Mouse (Mus musculus) midbrain, postnatal 0 days (tissue): ENCODE data around the gene Gm9903. TPM values are rescaled to one million over a fixed set of nuclear protein-coding genes. Genes with fewer than 3 reads are reported as not detected.

Experiments used
- ATAC-seq: fragments of 200-750 bp; cut with Nextera tagmentation; 2 replicates; pipeline ENCODE4 v1.8.0; 2017; ENCODE audit warnings: moderate number of reproducible peaks, mild to moderate bottlenecking, moderate TSS enrichment, moderate library complexity; ENCODE audit not compliant: low FRiP score
- DNase-seq: peaks from one replicate; pipeline ENCODE4 v3.0.0-alpha.2; 2015; ENCODE audit warnings: low spot score
- H3K27ac ChIP-seq: fragments of 300-500 bp; sonication (generic); 2 replicates; pipeline ENCODE4 v1.5.1; 2014; ENCODE audit warnings: low read depth, mild to moderate bottlenecking, low read length, mixed read lengths
- H3K27me3 ChIP-seq: fragments of 300-500 bp; sonication (generic); 2 replicates; pipeline ENCODE4 v1.6.1; 2014; ENCODE audit warnings: low read length, control low read depth, mixed read lengths; ENCODE audit not compliant: insufficient read depth
- H3K36me3 ChIP-seq: fragments of 300-500 bp; sonication (generic); 2 replicates; pipeline ENCODE4 v1.6.1; 2014; ENCODE audit warnings: low read length, control low read depth, mixed read lengths; ENCODE audit not compliant: insufficient read depth
- H3K4me1 ChIP-seq: fragments of 300-500 bp; sonication (generic); 2 replicates; pipeline ENCODE4 v1.6.1; 2014; ENCODE audit warnings: mild to moderate bottlenecking, control low read depth, antibody characterized with exemption, low read length, mixed read lengths; ENCODE audit not compliant: insufficient read depth
- H3K4me2 ChIP-seq: fragments of 300-500 bp; sonication (generic); 2 replicates; pipeline ENCODE4 v1.6.1; 2014; ENCODE audit warnings: low read depth, mild to moderate bottlenecking, low read length, mixed read lengths; ENCODE audit not compliant: poor library complexity, severe bottlenecking
- H3K4me3 ChIP-seq: fragments of 300-500 bp; sonication (generic); 2 replicates; pipeline ENCODE4 v1.5.1; 2014; ENCODE audit warnings: low read depth, mild to moderate bottlenecking, low read length, moderate library complexity
- H3K9ac ChIP-seq: fragments of 300-500 bp; sonication (generic); replicated peaks from 2 replicates; pipeline ENCODE4 v1.6.1; 2014; ENCODE audit warnings: mild to moderate bottlenecking, low read length, moderate library complexity, mixed read lengths; ENCODE audit not compliant: poor library complexity, severe bottlenecking
- H3K9me3 ChIP-seq: fragments of 300-500 bp; sonication (generic); 2 replicates; pipeline ENCODE4 v1.6.1; 2016; ENCODE audit warnings: low read length, control low read depth
- CTCF ChIP-seq: IDR thresholded peaks from 2 replicates; pipeline ENCODE4 v1.5.1; 2016; ENCODE audit warnings: antibody characterized with exemption, mild to moderate bottlenecking
- WGBS: fragments of 180-500 bp; shearing (Covaris S2); extraction: QIAGEN DNeasy Blood & Tissue Kit; methylation state at CpG from one replicate; pipeline ENCODE4 v1.1.7; 2014; 5-methylcytosine and 5-hydroxymethylcytosine counted together
- polyA plus RNA-seq: library from polyadenylated mRNA; unstranded; fragments of >200 nt; fragmentation: Nextera tagmentation; extraction: Ambion mirVana; gene quantifications from 2 replicates; pipeline ENCODE4 v1.2.1, GENCODE M21; 2015
- total RNA-seq: library from RNA; depleted of rRNA; stranded (reverse); fragments of >200 nt; gene quantifications from 2 replicates; pipeline ENCODE4 v1.2.3, GENCODE M21; 2014

Gene Gm9903
- total and polyA plus RNA-seq, 2 experiments from 2014 or later, result 0.53 TPM; not detected in 1

GRCm38 (mm10) chr5:33622671-33623070, 7.1 kb upstream of the Gm9903 start:
- H3K9me3 ChIP-seq, result no peaks in the 10 kb centered on the region
- no peaks in the 10 kb centered on the region for H3K27me3 ChIP-seq
- 85% methylated on average over 2 of the region's 2 CpGs for WGBS

GRCm38 (mm10) chr5:33623766-33624165, 6.0 kb upstream of the Gm9903 start:
- no peak for TF ChIP-seq CTCF
- Histone ChIP-seq H3K9me3 (no peaks in the 10 kb centered on the region), H3K27ac (no peak overlapping the region), H3K9ac (no peak overlapping the region), H3K4me2 (no peak overlapping the region), H3K4me3 (no peak overlapping the region), H3K4me1 (peaks cover 5% of the 10 kb centered on the region; the same call in 1 of the 2 replicates), H3K36me3 (no peaks in the 10 kb centered on the region), H3K27me3 (no peaks in the 10 kb centered on the region)
- DNase-seq (no peak), ATAC-seq (no peak)
- 67% methylated on average over 3 of the region's 3 CpGs for WGBS

More at GRCm38 (mm10) chr5:33622671-33623070, 7.1 kb upstream of the Gm9903 start:
- DNase-seq, result no peak
- Histone ChIP-seq H3K9ac (no peak overlapping the region), H3K36me3 (no peaks in the 10 kb centered on the region), H3K27ac (no peak overlapping the region), H3K4me2 (no peak overlapping the region), H3K4me3 (no peak overlapping the region), H3K4me1 (peaks cover under 1% of the 10 kb centered on the region; the same call in 1 of the 2 replicates)
- no peak for ATAC-seq
- no peak for TF ChIP-seq CTCF

DNA sequence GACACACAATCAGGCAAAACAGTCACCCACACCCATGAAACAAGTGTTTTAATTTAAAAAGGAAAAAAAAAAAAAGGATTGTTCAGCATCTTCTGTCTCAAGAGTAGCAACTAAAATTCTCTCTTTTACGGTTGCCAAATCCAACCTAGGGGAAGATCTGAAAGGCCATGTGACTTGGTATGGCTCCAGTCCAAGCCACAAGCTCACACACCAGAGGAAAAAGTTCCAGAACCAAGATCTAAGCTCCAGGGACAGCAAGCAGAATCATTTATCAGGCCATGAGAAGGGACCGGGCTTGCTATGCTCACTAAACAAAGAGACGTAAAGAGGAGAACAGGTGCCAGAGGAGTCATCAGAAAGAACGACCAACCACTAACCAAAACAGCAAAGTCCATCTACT, 1.8 kb upstream of the Gm9903 start:
- Histone ChIP-seq H3K9me3 (no peaks in the 10 kb centered on the region), H3K4me1 (peaks cover 5% of the 10 kb centered on the region; the same call in 1 of the 2 replicates), H3K27ac (no peak overlapping the region), H3K4me2 (peak overlapping the region; percentile 91; the same call in 1 of the 2 replicates), H3K4me3 (no peak overlapping the region), H3K27me3 (no peaks in the 10 kb centered on the region), H3K9ac (no peak overlapping the region), H3K36me3 (no peaks in the 10 kb centered on the region)
- no peak for ATAC-seq
- TF ChIP-seq CTCF, result no peak
- WGBS, result 56% methylated on average over 4 of the region's 4 CpGs
- no peak for DNase-seq

DNA sequence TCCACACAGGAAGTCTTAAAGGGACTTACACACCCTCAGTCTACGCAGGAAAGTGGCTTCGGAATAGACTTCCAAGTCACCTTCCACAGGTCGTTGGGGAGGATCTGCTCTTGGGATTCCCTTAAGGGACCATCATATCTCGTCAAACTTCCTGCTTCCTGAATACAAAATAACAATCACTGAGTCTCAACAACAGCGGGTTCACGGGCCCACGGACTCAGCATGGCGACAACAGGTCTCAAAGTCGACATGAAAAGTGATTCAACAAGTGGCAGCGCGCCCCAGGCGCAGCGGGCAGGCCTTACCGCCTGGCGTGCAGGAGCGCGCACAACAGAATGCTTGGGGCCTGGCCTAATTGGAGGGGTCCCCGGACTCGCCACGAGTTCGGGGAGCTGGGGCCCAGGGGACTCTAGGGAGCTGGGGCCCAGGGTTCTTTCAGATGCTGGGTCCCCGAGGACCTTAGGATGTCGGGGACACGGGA, 865 bp upstream of the Gm9903 start:
- no peak for ATAC-seq
- H3K27ac ChIP-seq, result peak overlapping the region; percentile 71
- no peaks in the 10 kb centered on the region for H3K36me3 ChIP-seq
- under 1% methylated on average over 24 of the region's 24 CpGs for WGBS
- peaks cover 5% of the 10 kb centered on the region; the same call in 1 of the 2 replicates for H3K4me1 ChIP-seq
- no peak for TF ChIP-seq CTCF
- no peaks in the 10 kb centered on the region for H3K9me3 ChIP-seq
- H3K9ac ChIP-seq, result peak overlapping the region; percentile 74
- H3K4me3 ChIP-seq, result peak overlapping the region; percentile 81
- no peak for DNase-seq
- H3K27me3 ChIP-seq, result no peaks in the 10 kb centered on the region
- peak overlapping the region; percentile 91 for H3K4me2 ChIP-seq

DNA sequence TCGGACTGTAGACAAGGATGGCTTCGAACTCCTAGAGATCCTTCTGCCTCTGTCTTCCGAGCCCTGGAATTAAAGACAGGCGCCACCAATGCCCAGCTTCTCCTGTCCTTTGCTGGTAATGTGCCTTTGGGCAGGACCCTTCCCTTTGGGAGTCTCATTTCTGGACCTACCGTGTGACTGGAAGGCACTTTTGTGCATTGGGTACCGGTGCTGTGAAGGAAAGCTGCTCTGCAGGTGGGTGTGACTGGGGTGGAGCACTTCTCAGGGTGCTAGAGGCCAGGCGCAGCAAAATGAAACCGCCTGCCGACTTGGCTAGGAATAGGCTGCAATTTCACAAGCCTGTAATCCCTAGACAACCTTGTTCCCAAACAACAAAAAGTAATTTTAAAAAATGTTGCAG, 336 bp downstream of the Gm9903 start:
- H3K27me3 ChIP-seq, result no peaks in the 10 kb centered on the region
- H3K9me3 ChIP-seq, result no peaks in the 10 kb centered on the region
- H3K4me1 ChIP-seq, result peaks cover 5% of the 10 kb centered on the region; the same call in 1 of the 2 replicates
- peak overlapping the region; percentile 81 for H3K4me3 ChIP-seq
- TF ChIP-seq CTCF, result no peak
- 4% methylated on average over 9 of the region's 9 CpGs for WGBS
- DNase-seq (no peak), ATAC-seq (peak; percentile 15; the same call in 1 of the 2 replicates)
- H3K9ac ChIP-seq, result peak overlapping the region; percentile 74
- H3K27ac ChIP-seq, result peak overlapping the region; percentile 69
- H3K4me2 ChIP-seq, result peak overlapping the region; percentile 91
- no peaks in the 10 kb centered on the region for H3K36me3 ChIP-seq

GRCm38 (mm10) chr5:33630615-33631014, 890 bp downstream of the Gm9903 start:
- WGBS, result 77% methylated on average over 4 of the region's 4 CpGs
- H3K9ac ChIP-seq, result 0 out of 2 replicates have a peak overlapping the region, but pooled peaks have one; percentile 30
- H3K27ac ChIP-seq, result no peak overlapping the region
- H3K4me2 ChIP-seq, result peak overlapping the region; percentile 91
- peaks cover 5% of the 10 kb centered on the region; the same call in 1 of the 2 replicates for H3K4me1 ChIP-seq
- ATAC-seq, result no peak
- no peak for TF ChIP-seq CTCF
- H3K9me3 ChIP-seq, result no peaks in the 10 kb centered on the region
- H3K4me3 ChIP-seq, result peak overlapping the region; percentile 81
- no peaks in the 10 kb centered on the region for H3K36me3 ChIP-seq
- DNase-seq, result no peak
- no peaks in the 10 kb centered on the region for H3K27me3 ChIP-seq
